Mouse (Mus musculus) kidney, embryonic 15.5 days (tissue): ENCODE measurements around the gene Rsad1. TPM values are rescaled to one million over a fixed set of nuclear protein-coding genes. Genes with fewer than 3 reads are reported as not detected.

Experiments
- ATAC-seq: fragments of 200-750 bp; cut with Nextera tagmentation; replicated peaks from 2 replicates; pipeline ENCODE4 v1.8.0; 2017; ENCODE audit warnings: moderate TSS enrichment; ENCODE audit not compliant: low FRiP score
- H3K27ac ChIP-seq: fragments of 300-500 bp; sonication (generic); 2 replicates; pipeline ENCODE4 v1.5.1; 2015; ENCODE audit warnings: mild to moderate bottlenecking, inconsistent platforms
- H3K27me3 ChIP-seq: fragments of 300-500 bp; sonication (generic); 2 replicates; pipeline ENCODE4 v1.6.1; 2015; ENCODE audit warnings: inconsistent platforms
- H3K36me3 ChIP-seq: fragments of 300-500 bp; sonication (generic); 2 replicates; pipeline ENCODE4 v1.6.1; 2015; ENCODE audit warnings: inconsistent platforms
- H3K4me1 ChIP-seq: fragments of 300-500 bp; sonication (generic); 2 replicates; pipeline ENCODE4 v1.6.1; 2015; ENCODE audit warnings: inconsistent platforms
- H3K4me2 ChIP-seq: fragments of 300-500 bp; sonication (generic); 2 replicates; pipeline ENCODE4 v1.6.1; 2015; ENCODE audit warnings: moderate library complexity, mild to moderate bottlenecking, inconsistent platforms
- H3K4me3 ChIP-seq: fragments of 300-500 bp; sonication (generic); replicated peaks from 2 replicates; pipeline ENCODE4 v1.5.1; 2015; ENCODE audit warnings: mild to moderate bottlenecking, inconsistent platforms
- H3K9ac ChIP-seq: fragments of 300-500 bp; sonication (generic); 2 replicates; pipeline ENCODE4 v1.6.1; 2015; ENCODE audit warnings: mild to moderate bottlenecking, inconsistent platforms
- H3K9me3 ChIP-seq: fragments of 300-500 bp; sonication (generic); replicated peaks from 2 replicates; pipeline ENCODE4 v1.6.1; 2016; ENCODE audit warnings: inconsistent platforms
- WGBS: fragments of 180-500 bp; shearing (Covaris S2); methylation state at CpG from one replicate; pipeline ENCODE4 v1.1.7; 2015; ENCODE audit warnings: mixed read lengths; 5-methylcytosine and 5-hydroxymethylcytosine counted together
- polyA plus RNA-seq: library from polyadenylated mRNA; unstranded; fragments of >200 nt; fragmentation: Nextera tagmentation; extraction: Ambion mirVana; gene quantifications from 2 replicates; pipeline ENCODE4 v1.2.1, GENCODE M21; 2015

The Rsad1 gene
- polyA plus RNA-seq, 1 experiment from 2014 or later: 5.6 TPM

DNA sequence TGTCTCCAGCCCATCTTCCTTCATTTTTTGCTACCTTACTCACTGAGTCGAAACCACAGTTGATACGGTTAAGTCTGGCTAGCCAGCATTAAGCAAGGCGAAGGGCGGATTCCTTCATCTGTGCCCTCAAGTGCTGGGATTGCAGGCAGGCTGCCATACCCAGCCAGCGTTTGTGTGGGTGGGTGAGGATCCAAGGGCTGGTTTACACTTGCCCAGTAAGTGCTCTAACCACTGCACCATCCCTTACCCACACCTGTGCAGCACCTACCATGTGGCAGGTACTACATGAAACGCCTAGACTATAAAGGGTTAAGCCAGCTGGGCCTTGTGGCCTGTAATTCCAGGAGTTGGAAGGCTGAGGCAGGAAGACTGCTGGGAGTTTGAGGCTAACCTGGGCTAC is 1.8 kb downstream of the Rsad1 start:
- Histone ChIP-seq H3K9ac (no peak overlapping the region), H3K4me3 (no peak overlapping the region), H3K4me2 (no peak overlapping the region), H3K27me3 (no peaks in the 10 kb centered on the region), H3K4me1 (peaks cover 39% of the 10 kb centered on the region), H3K9me3 (no peaks in the 10 kb centered on the region), H3K27ac (no peak overlapping the region), H3K36me3 (0 out of 2 replicates have a peak, but pooled peaks cover 4% of the 10 kb centered on the region)
- ATAC-seq: no peak
- WGBS: 91% methylated on average over 6 of the region's 6 CpGs

DNA sequence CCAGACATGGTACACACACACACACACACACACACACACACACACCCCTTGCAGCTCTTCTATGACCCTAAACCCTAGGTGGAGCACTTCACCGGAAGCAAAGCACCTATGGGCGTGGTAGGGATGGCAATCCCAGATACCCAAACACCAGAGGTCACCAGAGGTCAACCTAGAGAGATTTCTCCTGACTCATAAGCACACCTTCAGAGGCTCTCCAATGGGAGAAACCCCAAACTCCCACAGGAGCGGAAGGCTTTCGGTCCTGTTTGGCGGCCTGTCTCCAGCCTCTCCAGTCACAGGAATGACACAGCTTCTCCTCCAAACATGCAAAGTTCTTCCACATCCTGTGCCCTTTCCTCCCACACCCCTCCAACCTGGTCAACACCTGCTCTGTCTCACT is 2.7 kb downstream of the Rsad1 start:
- 0 out of 2 replicates have a peak, but pooled peaks cover 4% of the 10 kb centered on the region for H3K36me3 ChIP-seq

DNA sequence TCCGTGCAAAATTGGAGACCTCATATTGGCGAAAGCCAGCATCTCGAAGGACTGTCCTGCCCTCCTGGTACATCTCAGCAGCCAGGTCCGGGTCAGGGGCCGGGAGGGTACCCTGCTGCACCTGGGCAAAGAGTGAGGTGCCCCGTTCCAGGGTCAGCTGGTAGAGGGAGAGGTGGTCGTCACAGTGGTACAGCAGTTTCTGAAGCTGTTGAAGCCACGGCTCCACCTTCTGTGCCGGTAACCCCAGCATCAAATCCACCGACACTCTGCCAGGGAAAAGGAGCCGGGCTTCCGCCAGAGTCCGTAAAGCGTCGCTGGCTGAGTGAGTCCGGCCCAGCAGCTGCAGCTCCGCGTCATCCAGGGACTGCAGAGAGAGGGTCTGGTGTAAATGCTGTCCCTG is 4.6 kb downstream of the Rsad1 start:
- no peaks in the 10 kb centered on the region for H3K9me3 ChIP-seq
- 0 out of 2 replicates have a peak, but pooled peaks cover 8% of the 10 kb centered on the region for H3K36me3 ChIP-seq
- H3K4me2 ChIP-seq: peak overlapping the region; percentile 48
- WGBS: 45% methylated on average over 18 of the region's 18 CpGs
- ATAC-seq: no peak; the same call in 1 of the 2 replicates
- no peak overlapping the region for H3K27ac ChIP-seq
- peak overlapping the region; percentile 6; the same call in 1 of the 2 replicates for H3K4me3 ChIP-seq
- peaks cover 26% of the 10 kb centered on the region for H3K4me1 ChIP-seq
- no peak overlapping the region for H3K9ac ChIP-seq
- no peaks in the 10 kb centered on the region for H3K27me3 ChIP-seq

More for the DNA sequence above, 2.7 kb downstream of the Rsad1 start:
- no peak overlapping the region for H3K27ac ChIP-seq
- WGBS: 94% methylated on average over 5 of the region's 5 CpGs
- ATAC-seq: no peak
- H3K27me3 ChIP-seq: no peaks in the 10 kb centered on the region
- no peak overlapping the region for H3K4me3 ChIP-seq
- no peak overlapping the region for H3K9ac ChIP-seq
- no peak overlapping the region for H3K4me2 ChIP-seq
- no peaks in the 10 kb centered on the region for H3K9me3 ChIP-seq
- peaks cover 39% of the 10 kb centered on the region for H3K4me1 ChIP-seq

DNA sequence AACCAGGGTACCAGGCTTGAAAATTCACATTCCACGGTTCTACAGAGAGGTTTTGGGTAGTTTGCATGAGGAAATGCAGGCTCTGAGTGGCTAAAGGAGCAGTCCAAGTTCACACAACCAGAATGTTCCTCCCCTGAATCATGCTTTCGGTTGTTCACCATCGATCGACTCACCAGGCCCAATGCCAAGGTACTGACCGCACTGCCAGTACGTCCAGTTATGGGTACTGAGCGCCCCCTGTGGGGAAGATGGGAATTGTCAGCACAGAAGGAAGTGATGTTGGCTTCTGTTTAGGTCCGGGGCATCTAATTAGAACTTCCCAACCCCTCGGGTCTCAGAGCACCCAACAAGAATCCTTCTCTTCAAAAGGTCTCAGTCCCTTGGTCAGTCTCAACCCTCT is 5.1 kb downstream of the Rsad1 start:
- Histone ChIP-seq H3K4me3 (0 out of 2 replicates have a peak overlapping the region, but pooled peaks have one; percentile 6), H3K4me2 (peak overlapping the region; percentile 48; the same call in 1 of the 2 replicates), H3K36me3 (0 out of 2 replicates have a peak, but pooled peaks cover 8% of the 10 kb centered on the region), H3K27me3 (no peaks in the 10 kb centered on the region), H3K9ac (no peak overlapping the region), H3K27ac (no peak overlapping the region), H3K4me1 (peaks cover 27% of the 10 kb centered on the region), H3K9me3 (no peaks in the 10 kb centered on the region)
- ATAC-seq: no peak
- WGBS: 31% methylated on average over 9 of the region's 9 CpGs

DNA sequence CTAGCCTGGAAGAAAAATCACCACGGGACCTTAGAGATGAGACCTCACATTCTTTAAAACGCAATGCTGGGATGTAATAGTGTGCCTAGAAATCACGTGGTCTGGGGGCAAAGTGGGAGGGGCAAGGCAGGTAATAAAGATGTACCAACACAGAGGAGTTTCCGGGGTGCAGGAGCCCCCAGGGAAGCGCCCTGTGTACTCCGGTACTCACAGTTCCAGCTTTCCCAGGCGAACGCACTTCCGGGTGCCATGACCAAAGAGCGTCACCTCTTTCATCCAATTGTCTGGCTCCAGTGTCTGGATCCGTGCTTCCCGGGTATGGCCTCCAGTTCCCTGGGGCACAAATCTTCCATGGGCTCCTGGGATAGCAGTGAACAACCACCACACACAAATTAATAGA is 5.7 kb downstream of the Rsad1 start:
- H3K27me3 ChIP-seq: no peaks in the 10 kb centered on the region
- 85% methylated on average over 12 of the region's 12 CpGs for WGBS
- ATAC-seq: no peak

DNA sequence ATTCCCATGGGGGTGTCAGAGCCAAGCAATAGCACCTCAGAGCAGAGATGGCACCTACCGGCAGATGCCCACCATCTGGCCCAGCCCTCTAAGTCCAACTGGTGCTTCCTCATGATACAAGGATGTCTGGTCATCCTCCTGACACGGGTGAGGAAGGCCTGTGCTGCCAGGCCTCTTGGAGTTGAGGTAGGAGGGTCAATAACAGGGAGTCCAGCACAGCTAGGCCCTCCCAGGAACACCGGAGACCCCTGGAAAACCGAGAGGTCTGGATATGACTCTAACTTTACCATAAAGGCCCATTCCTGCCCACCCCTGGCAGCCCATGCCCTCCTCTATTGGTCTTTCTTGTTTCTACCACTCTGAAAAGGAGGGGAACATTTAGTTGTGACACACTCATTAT is 6.7 kb downstream of the Rsad1 start:
- no peak for ATAC-seq
- no peak overlapping the region for H3K4me3 ChIP-seq
- H3K4me2 ChIP-seq: no peak overlapping the region
- no peak overlapping the region for H3K27ac ChIP-seq
- H3K4me1 ChIP-seq: peaks cover 21% of the 10 kb centered on the region
- no peaks in the 10 kb centered on the region for H3K27me3 ChIP-seq
- H3K9ac ChIP-seq: no peak overlapping the region
- WGBS: 92% methylated on average over 4 of the region's 4 CpGs
- 0 out of 2 replicates have a peak, but pooled peaks cover 8% of the 10 kb centered on the region for H3K36me3 ChIP-seq
- H3K9me3 ChIP-seq: no peaks in the 10 kb centered on the region

More for the DNA sequence above, 5.7 kb downstream of the Rsad1 start:
- no peaks in the 10 kb centered on the region for H3K9me3 ChIP-seq
- peaks cover 26% of the 10 kb centered on the region for H3K4me1 ChIP-seq
- H3K9ac ChIP-seq: no peak overlapping the region
- H3K27ac ChIP-seq: no peak overlapping the region
- no peak overlapping the region for H3K4me3 ChIP-seq
- H3K36me3 ChIP-seq: 0 out of 2 replicates have a peak, but pooled peaks cover 8% of the 10 kb centered on the region
- H3K4me2 ChIP-seq: no peak overlapping the region

DNA sequence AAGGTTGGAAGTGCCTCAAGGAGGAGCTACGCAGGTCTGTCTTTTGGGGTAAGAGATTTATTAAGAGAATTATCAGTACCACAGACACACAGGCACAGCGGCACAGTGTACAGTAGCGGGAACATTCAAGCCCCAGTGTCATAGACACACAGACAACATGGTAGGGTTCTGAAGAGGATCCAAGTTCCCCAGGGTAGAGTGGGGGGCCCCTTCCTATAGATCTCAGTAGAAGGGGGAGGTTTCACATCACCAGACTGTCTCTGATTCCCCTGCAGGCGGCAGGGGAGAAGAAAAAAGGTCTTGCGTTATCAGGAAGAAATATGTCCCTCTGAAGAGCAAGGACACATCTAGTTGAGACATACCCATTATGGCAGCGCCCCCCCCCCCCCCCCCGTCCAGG is 9.3 kb downstream of the Rsad1 start:
- Histone ChIP-seq H3K4me2 (no peak overlapping the region), H3K27ac (no peak overlapping the region), H3K27me3 (no peaks in the 10 kb centered on the region), H3K36me3 (0 out of 2 replicates have a peak, but pooled peaks cover 8% of the 10 kb centered on the region), H3K9me3 (no peaks in the 10 kb centered on the region), H3K9ac (no peak overlapping the region), H3K4me3 (no peak overlapping the region), H3K4me1 (peaks cover 24% of the 10 kb centered on the region)
- no peak for ATAC-seq
- 76% methylated on average over 7 of the region's 7 CpGs for WGBS

DNA sequence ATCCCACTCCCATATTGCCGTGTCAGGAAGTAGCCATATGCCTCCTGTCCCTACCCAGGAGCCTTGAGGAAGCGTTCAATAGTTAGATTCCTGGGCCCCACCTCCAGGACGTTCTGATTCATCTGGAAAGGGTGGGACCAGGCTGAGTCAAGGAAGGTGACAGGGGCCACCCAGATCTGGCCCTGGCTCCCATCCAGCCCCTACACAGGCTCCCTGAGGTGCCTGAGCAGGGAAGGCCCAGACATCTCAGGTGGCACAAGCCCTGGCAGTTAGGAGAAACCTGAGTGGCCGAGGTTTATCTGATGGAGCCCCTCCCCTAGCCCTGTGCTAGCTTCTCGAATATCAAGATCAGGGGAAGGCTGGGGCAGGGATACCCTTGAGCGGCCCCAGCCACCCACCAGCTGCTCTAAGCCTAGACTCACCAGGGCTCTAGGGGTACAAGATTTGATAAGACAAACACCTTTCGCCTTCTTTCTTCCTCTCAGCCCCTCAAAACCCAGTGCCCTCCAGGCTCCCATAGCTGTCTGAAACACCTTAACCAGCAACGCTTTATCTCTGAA is 10.2 kb downstream of the Rsad1 start:
- WGBS: 44% methylated on average over 8 of the region's 8 CpGs
- Histone ChIP-seq H3K36me3 (0 out of 2 replicates have a peak, but pooled peaks cover 8% of the 10 kb centered on the region), H3K9ac (no peak overlapping the region), H3K4me1 (peaks cover 15% of the 10 kb centered on the region), H3K27me3 (no peaks in the 10 kb centered on the region), H3K4me3 (no peak overlapping the region), H3K4me2 (no peak overlapping the region), H3K27ac (0 out of 2 replicates have a peak overlapping the region, but pooled peaks have one; percentile 28), H3K9me3 (no peaks in the 10 kb centered on the region)
- peak; percentile 64 for ATAC-seq

DNA sequence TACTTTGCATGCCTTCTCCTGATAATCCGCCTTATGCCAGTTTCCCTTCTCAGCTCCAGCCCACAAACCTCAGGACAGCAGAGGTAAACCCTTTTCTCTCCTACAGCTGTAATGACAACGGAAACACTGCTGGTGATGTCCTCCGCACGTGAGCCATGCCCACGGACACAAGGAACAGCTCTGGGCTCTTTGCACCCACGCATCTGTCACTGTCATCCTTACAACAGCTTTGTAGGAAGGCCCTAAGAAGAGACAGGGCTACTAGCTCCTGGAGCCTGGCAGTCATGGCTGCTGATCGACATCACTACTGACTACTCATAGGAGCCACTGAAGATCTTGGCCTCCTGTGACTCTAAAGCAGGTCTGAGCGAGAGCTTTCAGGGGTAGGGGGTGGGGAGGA is 15.9 kb downstream of the Rsad1 start:
- Histone ChIP-seq H3K27ac (no peak overlapping the region), H3K9me3 (no peaks in the 10 kb centered on the region), H3K4me3 (no peak overlapping the region), H3K4me1 (peaks cover 11% of the 10 kb centered on the region), H3K4me2 (no peak overlapping the region), H3K27me3 (no peaks in the 10 kb centered on the region), H3K36me3 (no peaks in the 10 kb centered on the region), H3K9ac (no peak overlapping the region)
- 72% methylated on average over 8 of the region's 8 CpGs for WGBS
- no peak for ATAC-seq

DNA sequence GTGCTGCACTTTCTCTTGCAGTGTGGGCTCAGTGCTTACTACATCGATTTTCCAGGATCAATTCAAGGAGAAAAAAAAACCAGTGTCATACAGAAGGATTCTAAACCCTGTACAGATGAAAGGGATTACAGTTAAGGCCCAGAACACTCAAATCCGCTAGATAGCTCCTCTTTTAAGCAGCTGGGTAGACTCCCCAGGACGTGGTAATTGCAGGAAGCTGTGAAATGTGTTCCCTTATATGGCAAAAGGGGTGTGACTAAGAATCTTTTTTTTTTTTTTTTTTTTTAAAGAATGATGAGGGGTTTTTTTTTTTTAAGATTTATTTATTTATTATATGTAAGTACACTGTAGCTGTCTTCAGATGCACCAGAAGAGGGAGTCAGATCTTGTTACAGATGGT is 20.2 kb downstream of the Rsad1 start:
- Histone ChIP-seq H3K4me1 (peaks cover 29% of the 10 kb centered on the region), H3K9ac (no peak overlapping the region), H3K27ac (no peak overlapping the region), H3K27me3 (no peaks in the 10 kb centered on the region), H3K4me2 (no peak overlapping the region), H3K9me3 (no peaks in the 10 kb centered on the region), H3K36me3 (no peaks in the 10 kb centered on the region), H3K4me3 (no peak overlapping the region)
- no peak for ATAC-seq
- 60% methylated on average over 3 of the region's 3 CpGs for WGBS

DNA sequence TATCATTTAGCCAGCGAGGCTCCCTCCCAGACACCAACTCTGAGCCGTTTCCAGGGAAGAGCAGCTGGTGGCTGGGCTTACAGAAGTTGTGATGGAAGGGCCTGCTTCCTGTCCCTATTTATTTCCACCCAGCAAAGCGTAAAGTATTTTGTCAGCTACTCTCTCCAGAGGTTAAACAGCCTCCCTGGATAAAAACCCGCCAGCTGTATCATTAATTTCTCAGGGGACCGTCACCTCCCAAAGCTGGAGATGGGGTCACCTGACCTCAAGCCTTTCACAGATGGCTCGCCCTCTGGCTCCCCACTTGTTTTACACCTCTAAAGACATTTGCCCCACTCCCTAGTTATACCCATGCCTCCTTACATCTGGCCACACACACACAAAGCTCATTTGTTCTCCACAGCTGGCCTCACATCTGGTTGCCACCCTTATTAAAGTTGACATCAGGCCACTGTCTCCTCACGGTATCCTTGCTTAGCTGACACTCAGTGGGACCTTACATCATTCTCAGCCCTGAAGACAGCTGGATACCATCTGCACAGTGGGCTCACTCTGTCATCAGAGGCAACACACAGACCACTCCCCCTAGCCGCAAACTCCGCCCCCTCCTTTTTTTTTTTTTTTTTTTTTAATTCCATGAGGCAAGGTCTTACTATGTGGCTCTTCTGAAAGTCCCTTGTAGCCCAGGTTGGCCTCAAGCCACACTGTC is 22.7 kb downstream of the Rsad1 start:
- no peak overlapping the region for H3K4me3 ChIP-seq
- H3K36me3 ChIP-seq: no peaks in the 10 kb centered on the region
- H3K27ac ChIP-seq: peak overlapping the region; percentile 57
- no peak overlapping the region for H3K4me2 ChIP-seq
- 26% methylated on average over 9 of the region's 9 CpGs for WGBS
- peak; percentile 72 for ATAC-seq
- no peak overlapping the region for H3K9ac ChIP-seq
- H3K9me3 ChIP-seq: no peaks in the 10 kb centered on the region
- H3K27me3 ChIP-seq: no peaks in the 10 kb centered on the region
- peaks cover 40% of the 10 kb centered on the region for H3K4me1 ChIP-seq

DNA sequence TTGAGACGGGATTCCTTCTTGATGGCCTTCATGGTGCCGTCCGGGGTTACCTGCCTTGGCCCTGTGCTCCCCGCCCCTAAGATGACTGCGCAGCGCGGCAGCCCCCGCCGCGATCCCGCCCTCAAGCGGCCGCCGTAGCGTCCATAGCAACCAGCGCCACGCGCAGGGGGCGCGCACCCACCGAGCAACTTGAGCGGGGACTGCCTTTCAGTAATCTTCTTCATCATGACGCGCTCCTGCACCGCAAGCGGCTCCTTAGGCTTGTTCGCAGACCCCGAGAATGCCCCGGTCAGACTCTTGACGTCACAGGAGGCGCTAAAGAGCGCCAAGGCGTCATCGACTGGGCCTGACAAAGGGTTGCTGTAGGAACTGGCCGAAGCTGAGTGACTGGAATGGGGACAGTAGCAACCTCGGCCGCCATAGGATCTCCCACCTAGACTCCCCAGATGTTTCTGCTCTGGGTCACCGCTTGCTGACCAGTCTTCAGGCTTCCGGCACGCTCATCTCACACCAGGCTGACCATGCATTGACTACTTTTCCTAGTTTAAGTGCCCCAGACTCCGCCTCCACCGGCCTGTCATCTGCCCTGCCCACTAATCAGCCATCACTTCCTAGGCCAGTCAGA is 27.7 kb downstream of the Rsad1 start, which contains the start of gene Mycbpap:
Gene Mycbpap (minus strand): TSS at position 524 of the 625 bp plus-strand sequence.
- Histone ChIP-seq H3K4me2 (peak within 1 kb of the TSS; percentile 80), H3K9me3 (no peaks in the 10 kb centered on the region), H3K4me1 (peaks cover 56% of the 10 kb centered on the region), H3K27me3 (no peaks in the 10 kb centered on the region), H3K27ac (peak within 1 kb of the TSS; percentile 67), H3K4me3 (peak within 1 kb of the TSS; percentile 53), H3K36me3 (no peaks in the 10 kb centered on the region), H3K9ac (peak within 1 kb of the TSS; percentile 47)
- ATAC-seq: peak; percentile 59
- 1% methylated on average over 42 of the region's 42 CpGs for WGBS
